Mouse (Mus musculus) cortical plate, adult 2 months (tissue): ENCODE results near the gene Aldh1l1.

Experiments
- CTCF ChIP-seq: fragments of 200-500 bp; IDR thresholded peaks from 2 replicates; pipeline ENCODE4 v1.5.1; 2011; ENCODE audit warnings: mild to moderate bottlenecking, control low read depth, low read length; ENCODE audit not compliant: insufficient read depth; ENCODE audit errors: extremely low read depth
- POLR2A ChIP-seq: fragments of 200-500 bp; IDR thresholded peaks from 2 replicates; pipeline ENCODE4 v1.6.1; 2011; ENCODE audit warnings: mild to moderate bottlenecking, low read length, control low read depth; ENCODE audit not compliant: insufficient read depth; ENCODE audit errors: extremely low read depth

DNA sequence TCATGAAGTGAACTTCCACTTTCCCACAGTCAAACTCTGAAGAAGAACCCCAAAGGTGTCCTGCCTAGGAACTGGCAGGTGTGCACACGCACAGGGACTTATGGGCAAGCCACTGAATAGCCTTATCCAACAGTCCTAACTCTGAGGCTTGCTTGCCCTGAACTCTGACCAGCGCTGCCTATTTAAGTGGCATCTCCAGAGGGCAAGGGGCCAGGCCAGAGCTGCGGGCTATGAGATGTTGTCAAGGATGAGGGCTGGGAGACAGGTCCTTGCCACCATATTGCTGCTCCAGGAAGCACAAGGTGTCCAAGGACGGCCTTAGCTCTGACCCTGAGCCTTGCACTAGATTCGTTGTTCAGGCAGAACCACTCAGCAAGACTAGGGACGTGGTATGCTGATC is 17.2 kb upstream of the Aldh1l1 start:
- TF ChIP-seq POLR2A (no peak), CTCF (no peak)
